Mouse (Mus musculus) heart, embryonic 13.5 days (tissue): Measurements from ENCODE around the gene Thrb. TPM values are rescaled to one million over a fixed set of nuclear protein-coding genes. Genes with fewer than 3 reads are reported as not detected.

Experiments used
- ATAC-seq: fragments of 200-750 bp; cut with Nextera tagmentation; 2 replicates; pipeline ENCODE4 v1.8.0; 2017; ENCODE audit warnings: moderate TSS enrichment; ENCODE audit not compliant: insufficient number of reproducible peaks, low FRiP score, low TSS enrichment; ENCODE audit errors: extremely low read depth
- H3K27ac ChIP-seq: fragments of 300-500 bp; sonication (generic); replicated peaks from 2 replicates; pipeline ENCODE4 v1.5.1; 2015; ENCODE audit warnings: moderate library complexity, mild to moderate bottlenecking, inconsistent platforms
- H3K27me3 ChIP-seq: fragments of 300-500 bp; sonication (generic); replicated peaks from 2 replicates; pipeline ENCODE4 v1.6.1; 2015; ENCODE audit warnings: mild to moderate bottlenecking, inconsistent platforms
- H3K36me3 ChIP-seq: fragments of 300-500 bp; sonication (generic); 2 replicates; pipeline ENCODE4 v1.6.1; 2015; ENCODE audit warnings: mild to moderate bottlenecking, inconsistent platforms
- H3K4me1 ChIP-seq: fragments of 300-500 bp; sonication (generic); 2 replicates; pipeline ENCODE4 v1.6.1; 2015; ENCODE audit warnings: inconsistent platforms
- H3K4me2 ChIP-seq: fragments of 300-500 bp; sonication (generic); 2 replicates; pipeline ENCODE4 v1.6.1; 2015; ENCODE audit warnings: inconsistent platforms, mild to moderate bottlenecking, moderate library complexity
- H3K4me3 ChIP-seq: fragments of 300-500 bp; sonication (generic); 2 replicates; pipeline ENCODE4 v1.5.1; 2015; ENCODE audit warnings: moderate library complexity, mild to moderate bottlenecking, inconsistent platforms
- H3K9ac ChIP-seq: fragments of 300-500 bp; sonication (generic); 2 replicates; pipeline ENCODE4 v1.6.1; 2015; ENCODE audit warnings: inconsistent platforms, mild to moderate bottlenecking, moderate library complexity
- H3K9me3 ChIP-seq: fragments of 300-500 bp; sonication (generic); 2 replicates; pipeline ENCODE4 v1.6.1; 2016; ENCODE audit warnings: inconsistent platforms
- WGBS: fragments of 180-500 bp; shearing (Covaris S2); methylation state at CpG from one replicate; pipeline ENCODE4 v1.1.7; 2015; ENCODE audit warnings: mixed read lengths; 5-methylcytosine and 5-hydroxymethylcytosine counted together
- polyA plus RNA-seq: library from polyadenylated mRNA; unstranded; fragments of >200 nt; fragmentation: Nextera tagmentation; extraction: Ambion mirVana; gene quantifications from 2 replicates; pipeline ENCODE4 v1.2.1, GENCODE M21; 2015

Gene Thrb
- polyA plus RNA-seq, 1 experiment from 2014 or later, result 1.1 TPM

DNA sequence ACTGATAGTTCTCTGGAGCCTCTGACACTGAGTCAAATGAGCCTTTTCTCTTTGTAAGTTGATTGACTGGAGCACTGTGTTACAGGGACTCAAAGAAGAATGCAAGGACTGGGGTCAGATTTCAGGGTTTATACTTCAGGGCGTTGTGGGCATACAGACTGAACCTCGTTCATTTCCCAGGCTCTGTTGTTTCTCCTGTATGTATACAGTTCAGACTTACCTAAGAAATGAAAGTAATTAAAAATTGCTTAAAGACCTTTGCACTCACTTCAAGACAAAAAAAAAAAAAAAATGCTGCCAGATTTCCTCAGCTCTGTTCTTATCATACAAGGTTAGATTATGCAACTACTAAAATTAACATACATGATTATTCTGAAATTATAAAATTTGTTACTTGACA is 126.2 kb downstream of the Thrb start:
- 31% methylated on average over 2 of the region's 2 CpGs for WGBS
- no peak overlapping the region for H3K4me2 ChIP-seq
- ATAC-seq, result no peak
- no peaks in the 10 kb centered on the region for H3K27me3 ChIP-seq
- H3K4me3 ChIP-seq, result no peak overlapping the region
- no peak overlapping the region for H3K27ac ChIP-seq
- H3K4me1 ChIP-seq, result peaks cover 7% of the 10 kb centered on the region
- H3K9ac ChIP-seq, result no peak overlapping the region
- no peaks in the 10 kb centered on the region for H3K9me3 ChIP-seq
- no peaks in the 10 kb centered on the region for H3K36me3 ChIP-seq

DNA sequence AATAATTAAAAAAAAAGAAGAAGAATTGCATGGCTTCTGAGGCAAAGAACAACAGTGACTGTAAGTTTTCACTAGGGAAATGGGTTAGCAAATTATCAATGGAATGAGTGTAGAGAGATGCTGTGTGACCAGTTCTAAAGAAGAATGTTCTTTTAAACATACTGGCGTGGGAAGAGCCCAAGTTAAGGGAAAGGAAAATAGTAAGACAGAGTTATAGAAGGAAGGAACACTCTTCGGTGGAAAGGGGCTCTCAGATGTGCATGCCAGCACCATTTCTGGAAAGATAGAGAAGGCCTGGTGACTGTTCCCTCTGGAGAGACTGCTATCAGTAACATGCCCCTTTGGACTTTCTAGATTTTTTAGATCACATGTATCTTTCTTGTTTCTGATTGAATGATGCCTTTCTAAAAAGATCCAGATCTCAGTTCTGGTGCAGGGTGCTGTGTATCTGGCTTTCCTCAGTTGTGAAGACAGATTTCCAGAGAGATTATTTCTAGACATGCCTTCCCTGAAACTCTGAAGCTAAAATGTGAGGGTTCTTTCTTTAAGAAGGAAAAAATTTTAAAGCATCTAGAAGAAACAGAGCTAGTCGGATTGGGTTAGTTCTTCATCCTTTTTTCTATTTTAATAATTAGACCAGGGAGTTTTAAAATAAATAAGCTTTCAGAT is 144.0 kb downstream of the Thrb start:
- no peak for ATAC-seq
- no peak overlapping the region for H3K27ac ChIP-seq
- no peak overlapping the region for H3K4me3 ChIP-seq
- no peaks in the 10 kb centered on the region for H3K36me3 ChIP-seq
- no peak overlapping the region for H3K4me2 ChIP-seq
- 54% methylated on average over 3 of the region's 3 CpGs for WGBS
- no peaks in the 10 kb centered on the region for H3K4me1 ChIP-seq
- H3K27me3 ChIP-seq, result no peaks in the 10 kb centered on the region
- H3K9ac ChIP-seq, result no peak overlapping the region
- no peaks in the 10 kb centered on the region for H3K9me3 ChIP-seq

DNA sequence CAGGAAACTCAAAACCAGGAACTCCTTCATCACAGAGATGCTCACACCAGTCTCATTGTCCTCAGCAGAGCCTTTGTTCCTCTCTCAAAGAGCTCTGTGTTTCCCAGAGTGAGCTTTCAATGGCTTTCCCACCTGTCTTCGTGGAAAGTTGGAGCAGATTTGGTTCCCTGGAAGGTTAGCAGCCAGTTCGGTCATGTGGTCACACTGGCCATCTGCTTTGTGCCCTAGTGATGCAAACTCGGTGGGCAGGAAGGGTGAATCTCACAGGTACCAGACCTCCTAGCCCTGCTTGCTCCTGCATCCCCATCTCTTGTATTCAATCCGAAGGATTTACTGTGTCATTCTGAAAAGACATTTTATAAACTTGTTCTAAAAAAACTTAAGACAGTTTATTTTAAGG is 151.0 kb downstream of the Thrb start:
- no peaks in the 10 kb centered on the region for H3K4me1 ChIP-seq
- no peak for ATAC-seq
- WGBS, result 66% methylated on average over 4 of the region's 4 CpGs

DNA sequence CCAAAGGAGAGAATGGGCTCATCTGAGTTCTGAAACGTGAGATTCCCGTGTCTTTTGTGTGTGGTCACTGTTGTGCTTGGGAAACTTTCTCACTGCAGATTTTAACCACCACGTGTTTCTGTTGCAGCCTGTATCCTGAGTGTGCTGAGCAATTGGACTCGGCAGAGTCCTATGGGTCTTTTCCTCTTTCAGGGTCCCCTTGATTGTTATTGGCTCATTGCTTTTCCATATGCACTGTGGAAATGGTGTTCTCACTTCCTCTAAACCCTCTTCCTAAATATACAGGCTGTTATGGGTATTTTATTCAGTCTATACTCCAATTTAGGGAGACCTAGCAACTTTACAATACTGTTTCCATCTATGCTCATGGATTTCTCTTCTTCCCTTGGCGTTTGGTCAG is 152.4 kb downstream of the Thrb start:
- Histone ChIP-seq H3K9ac (no peak overlapping the region), H3K27ac (no peak overlapping the region), H3K36me3 (no peaks in the 10 kb centered on the region), H3K9me3 (no peaks in the 10 kb centered on the region), H3K4me3 (no peak overlapping the region), H3K4me1 (no peaks in the 10 kb centered on the region), H3K27me3 (no peaks in the 10 kb centered on the region), H3K4me2 (no peak overlapping the region)
- no peak for ATAC-seq
- 64% methylated on average over 5 of the region's 5 CpGs for WGBS

More for the DNA sequence above, 151.0 kb downstream of the Thrb start:
- Histone ChIP-seq H3K9ac (no peak overlapping the region), H3K4me3 (no peak overlapping the region), H3K27me3 (no peaks in the 10 kb centered on the region), H3K36me3 (no peaks in the 10 kb centered on the region), H3K4me2 (no peak overlapping the region), H3K9me3 (no peaks in the 10 kb centered on the region), H3K27ac (no peak overlapping the region)

DNA sequence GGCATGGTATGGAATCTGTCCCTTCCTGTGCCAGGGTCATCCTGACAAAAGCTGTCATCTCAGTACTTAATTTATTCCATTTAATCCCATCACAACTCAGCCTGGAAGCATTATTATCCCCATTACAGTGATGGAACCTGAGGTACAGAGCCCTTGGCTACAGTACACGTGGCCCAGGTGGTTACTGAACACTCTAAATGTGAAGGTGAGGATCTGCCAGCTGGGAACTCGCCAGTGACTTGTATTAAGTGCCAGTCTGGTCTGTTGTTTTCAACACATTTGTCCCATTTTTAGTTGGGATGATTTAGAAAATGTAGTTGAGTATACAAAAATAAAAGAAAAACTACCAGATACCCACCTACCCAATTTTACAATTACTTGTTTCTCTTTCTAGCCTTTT is 155.0 kb downstream of the Thrb start:
- no peak overlapping the region for H3K9ac ChIP-seq
- H3K4me3 ChIP-seq, result no peak overlapping the region
- ATAC-seq, result no peak
- WGBS, result 45% methylated on average over 2 of the region's 2 CpGs
- no peak overlapping the region for H3K4me2 ChIP-seq
- H3K27me3 ChIP-seq, result no peaks in the 10 kb centered on the region
- H3K4me1 ChIP-seq, result no peaks in the 10 kb centered on the region
- H3K9me3 ChIP-seq, result no peaks in the 10 kb centered on the region
- H3K27ac ChIP-seq, result no peak overlapping the region
- H3K36me3 ChIP-seq, result no peaks in the 10 kb centered on the region

DNA sequence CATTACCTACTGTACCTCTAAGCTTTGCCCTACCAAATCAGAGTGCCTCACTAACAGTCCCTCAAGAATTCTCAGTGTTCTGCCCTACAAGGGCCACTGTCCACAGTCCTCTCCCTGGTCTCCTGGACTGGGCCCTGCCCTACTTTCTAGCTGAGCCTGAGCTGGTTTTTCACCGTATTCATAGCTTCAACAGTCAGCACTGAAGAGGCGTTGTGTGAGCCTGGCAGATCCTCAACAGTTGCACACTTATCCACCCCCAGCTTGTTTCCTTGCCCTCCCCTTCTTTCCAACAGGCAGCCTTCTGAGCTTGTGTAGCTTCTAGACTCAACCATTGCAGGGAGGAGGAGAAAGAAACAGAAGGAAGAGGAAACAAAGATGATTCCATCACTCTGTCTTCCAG is 158.0 kb downstream of the Thrb start:
- H3K4me2 ChIP-seq, result no peak overlapping the region
- no peak for ATAC-seq
- WGBS, result 72% methylated on average over 2 of the region's 2 CpGs
- no peaks in the 10 kb centered on the region for H3K4me1 ChIP-seq
- H3K4me3 ChIP-seq, result no peak overlapping the region
- no peak overlapping the region for H3K27ac ChIP-seq
- no peaks in the 10 kb centered on the region for H3K27me3 ChIP-seq
- no peak overlapping the region for H3K9ac ChIP-seq
- H3K36me3 ChIP-seq, result no peaks in the 10 kb centered on the region
- H3K9me3 ChIP-seq, result no peaks in the 10 kb centered on the region

DNA sequence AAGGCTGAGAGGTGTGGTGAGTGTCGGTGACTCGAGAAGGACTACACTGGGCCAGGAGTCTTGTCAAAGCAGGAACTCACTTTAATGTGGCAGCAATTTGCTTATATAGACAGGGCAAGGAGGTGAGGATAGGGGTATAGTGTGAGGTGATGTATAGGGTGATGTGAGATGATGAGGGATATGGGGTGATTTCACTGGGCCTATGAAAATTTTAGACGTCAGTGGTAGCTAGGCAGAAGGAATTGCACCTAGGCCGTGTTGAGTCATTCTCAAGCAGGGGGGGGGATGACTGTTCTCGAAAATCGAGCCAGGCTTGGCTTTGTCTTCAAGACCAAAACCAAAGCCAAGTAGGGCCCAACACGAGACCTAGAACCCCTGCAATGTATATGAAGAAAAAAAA is 162.7 kb downstream of the Thrb start:
- Histone ChIP-seq H3K4me1 (no peaks in the 10 kb centered on the region), H3K4me2 (no peak overlapping the region), H3K36me3 (no peaks in the 10 kb centered on the region), H3K27me3 (no peaks in the 10 kb centered on the region), H3K9ac (no peak overlapping the region), H3K27ac (no peak overlapping the region), H3K4me3 (no peak overlapping the region), H3K9me3 (no peaks in the 10 kb centered on the region)
- WGBS, result 70% methylated on average over 7 of the region's 7 CpGs
- no peak for ATAC-seq

DNA sequence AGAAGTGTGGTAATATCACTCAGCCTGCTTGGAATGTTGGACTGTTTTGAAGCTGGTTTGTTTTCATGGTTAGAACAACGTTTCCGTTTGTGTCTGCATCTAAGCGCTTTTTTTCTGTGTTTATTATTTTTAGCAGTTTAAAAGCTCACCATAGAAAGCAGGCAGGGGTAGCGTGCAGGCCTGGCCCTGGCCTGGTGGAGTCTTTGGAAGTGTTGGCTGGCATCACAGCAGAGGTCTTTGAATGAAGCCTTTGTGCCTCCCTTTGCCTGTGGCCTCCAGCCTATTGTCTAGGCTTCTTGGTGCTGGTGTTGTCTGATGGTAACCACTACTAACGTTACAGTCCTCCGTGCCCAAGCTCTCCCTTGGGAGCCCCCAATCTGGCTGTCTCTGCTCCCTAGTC is 167.3 kb downstream of the Thrb start:
- Histone ChIP-seq H3K27me3 (no peaks in the 10 kb centered on the region), H3K4me2 (no peak overlapping the region), H3K4me1 (peaks cover 7% of the 10 kb centered on the region; the same call in 1 of the 2 replicates), H3K27ac (no peak overlapping the region), H3K36me3 (no peaks in the 10 kb centered on the region), H3K9ac (no peak overlapping the region), H3K9me3 (no peaks in the 10 kb centered on the region), H3K4me3 (no peak overlapping the region)
- WGBS, result 49% methylated on average over 6 of the region's 6 CpGs
- no peak for ATAC-seq

DNA sequence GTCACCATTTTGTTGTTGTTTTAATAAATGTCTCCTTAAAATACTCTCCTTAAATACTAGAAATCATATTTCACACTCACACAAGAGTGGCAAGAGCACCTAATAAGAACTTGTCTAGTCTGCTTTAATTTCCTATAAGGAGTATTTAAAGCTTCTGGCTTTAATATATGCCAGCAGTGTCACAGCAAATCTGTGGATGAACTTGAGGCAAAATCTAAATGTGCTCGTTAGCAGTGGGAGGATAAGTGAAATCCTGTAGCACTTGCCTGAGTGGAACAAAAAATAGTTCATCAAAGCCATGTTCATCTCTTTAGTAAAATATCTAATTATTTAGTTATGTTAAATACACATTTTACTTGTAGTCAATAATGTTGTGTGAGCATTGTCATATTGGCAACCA is 175.7 kb downstream of the Thrb start:
- no peak for ATAC-seq
- Histone ChIP-seq H3K36me3 (no peaks in the 10 kb centered on the region), H3K27me3 (no peaks in the 10 kb centered on the region), H3K27ac (no peak overlapping the region), H3K4me3 (no peak overlapping the region), H3K4me1 (peaks cover 7% of the 10 kb centered on the region; the same call in 1 of the 2 replicates), H3K9me3 (no peaks in the 10 kb centered on the region), H3K4me2 (no peak overlapping the region), H3K9ac (no peak overlapping the region)
- WGBS, result 67% methylated on average over 1 of the region's 1 CpGs

DNA sequence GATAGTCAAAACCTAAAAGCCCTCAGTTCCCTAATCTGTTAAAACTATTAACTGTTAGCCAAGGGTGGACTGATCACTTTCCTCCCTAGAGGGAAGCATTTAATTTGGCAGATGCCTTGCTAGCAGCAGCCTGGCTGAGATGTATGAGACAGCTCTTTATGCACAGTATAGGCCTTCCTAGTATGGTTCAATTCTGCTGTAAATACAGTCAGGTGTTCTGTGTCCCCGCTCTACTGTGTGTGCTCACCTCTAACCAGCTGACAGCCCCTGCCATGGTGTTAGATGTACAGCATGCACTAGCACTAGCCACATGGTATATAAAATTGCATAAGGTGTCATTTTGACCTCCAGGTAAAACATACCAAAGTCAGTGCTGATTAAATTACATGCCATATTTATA is 176.7 kb downstream of the Thrb start:
- Histone ChIP-seq H3K27me3 (no peaks in the 10 kb centered on the region), H3K4me2 (no peak overlapping the region), H3K4me1 (peaks cover 6% of the 10 kb centered on the region; the same call in 1 of the 2 replicates), H3K36me3 (no peaks in the 10 kb centered on the region), H3K27ac (no peak overlapping the region), H3K9ac (no peak overlapping the region), H3K9me3 (no peaks in the 10 kb centered on the region), H3K4me3 (no peak overlapping the region)
- 71% methylated on average over 1 of the region's 1 CpGs for WGBS
- ATAC-seq, result no peak

DNA sequence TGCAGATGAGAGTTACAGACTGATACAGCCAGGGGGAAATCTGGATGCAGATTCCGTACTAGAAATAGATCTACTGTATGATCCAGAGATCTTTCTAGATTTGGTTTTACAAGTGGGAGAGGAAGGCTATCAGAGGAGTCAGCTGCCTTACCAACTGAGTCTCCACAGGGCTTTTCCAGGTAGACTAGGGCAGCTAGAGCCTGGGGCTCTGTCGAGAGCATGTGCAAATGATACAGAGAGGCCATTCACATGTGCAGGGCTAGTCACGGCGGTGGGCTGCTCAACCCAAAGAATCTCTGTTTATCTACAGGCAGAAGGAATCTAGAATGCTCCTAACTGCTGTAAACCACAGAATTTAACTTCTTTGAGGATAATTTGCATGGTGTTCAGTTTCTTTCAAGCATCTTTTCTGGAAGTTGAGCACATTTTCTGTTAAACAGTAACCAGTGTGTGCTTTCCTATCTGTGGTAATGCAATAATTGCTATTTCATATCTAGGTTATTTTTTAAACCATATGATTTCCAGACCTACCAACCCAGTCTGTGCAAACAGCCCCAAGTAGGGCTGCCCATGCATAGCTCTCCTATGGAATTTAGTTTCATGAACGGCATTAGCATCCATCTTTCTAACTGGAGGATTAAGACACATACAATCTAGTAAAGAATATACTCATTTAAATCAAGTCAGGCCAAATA is 185.1 kb downstream of the Thrb start:
- Histone ChIP-seq H3K27me3 (no peaks in the 10 kb centered on the region), H3K4me1 (no peaks in the 10 kb centered on the region), H3K9ac (no peak overlapping the region), H3K9me3 (no peaks in the 10 kb centered on the region), H3K27ac (no peak overlapping the region), H3K36me3 (no peaks in the 10 kb centered on the region), H3K4me3 (no peak overlapping the region), H3K4me2 (no peak overlapping the region)
- WGBS, result 69% methylated on average over 5 of the region's 5 CpGs
- no peak for ATAC-seq

DNA sequence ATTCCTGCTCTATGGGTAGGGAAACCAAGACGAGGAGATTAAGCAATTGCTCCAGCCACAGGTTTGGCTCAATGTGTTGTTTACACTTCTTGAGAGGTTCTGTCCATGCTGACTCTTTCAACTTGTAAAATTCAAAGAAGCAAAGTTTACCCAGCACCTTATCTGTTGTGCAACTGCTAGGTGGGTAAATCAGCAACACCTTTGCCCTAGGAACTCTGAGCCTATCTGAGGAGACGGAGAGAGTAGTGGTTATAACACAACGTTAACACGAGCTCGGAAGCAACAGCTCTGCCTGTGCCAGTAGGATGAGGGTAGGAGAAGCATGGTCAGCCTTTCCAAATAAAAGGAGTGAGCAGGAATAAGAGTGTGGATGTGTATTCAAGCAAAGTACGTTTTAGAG is 185.8 kb downstream of the Thrb start:
- WGBS, result 64% methylated on average over 6 of the region's 6 CpGs
- Histone ChIP-seq H3K36me3 (no peaks in the 10 kb centered on the region), H3K27me3 (no peaks in the 10 kb centered on the region), H3K9ac (no peak overlapping the region), H3K27ac (no peak overlapping the region), H3K9me3 (no peaks in the 10 kb centered on the region), H3K4me2 (no peak overlapping the region), H3K4me3 (no peak overlapping the region), H3K4me1 (no peaks in the 10 kb centered on the region)
- no peak for ATAC-seq
